Mouse (Mus musculus) intestine, postnatal 0 days (tissue): ENCODE data around the gene Ntn1. TPM values are rescaled to one million over a fixed set of nuclear protein-coding genes. Genes with fewer than 3 reads are reported as not detected.

Experiments
- ATAC-seq: fragments of 200-750 bp; cut with Nextera tagmentation; 2 replicates; pipeline ENCODE4 v1.8.0; 2017; ENCODE audit warnings: mild to moderate bottlenecking, moderate TSS enrichment, moderate library complexity
- H3K27ac ChIP-seq: fragments of 300-500 bp; sonication (generic); 2 replicates; pipeline ENCODE4 v1.5.1; 2014; ENCODE audit warnings: mild to moderate bottlenecking, low read depth, low read length, moderate library complexity
- H3K27me3 ChIP-seq: fragments of 300-500 bp; sonication (generic); replicated peaks from 2 replicates; pipeline ENCODE4 v1.6.1; 2014; ENCODE audit warnings: low read length, mixed read lengths; ENCODE audit not compliant: control insufficient read depth, insufficient read depth
- H3K36me3 ChIP-seq: fragments of 300-500 bp; sonication (generic); 2 replicates; pipeline ENCODE4 v1.6.1; 2014; ENCODE audit warnings: mild to moderate bottlenecking, moderate library complexity; ENCODE audit not compliant: control insufficient read depth, insufficient read depth
- H3K4me1 ChIP-seq: fragments of 300-500 bp; sonication (generic); replicated peaks from 2 replicates; pipeline ENCODE4 v1.6.1; 2014; ENCODE audit warnings: antibody characterized with exemption, low read length, mixed read lengths; ENCODE audit not compliant: control insufficient read depth, insufficient read depth
- H3K4me2 ChIP-seq: fragments of 300-500 bp; sonication (generic); replicated peaks from 2 replicates; pipeline ENCODE4 v1.6.1; 2014; ENCODE audit warnings: low read depth, mild to moderate bottlenecking, moderate library complexity
- H3K4me3 ChIP-seq: fragments of 300-500 bp; sonication (generic); 2 replicates; pipeline ENCODE4 v1.5.1; 2014; ENCODE audit warnings: low read depth, low read length
- H3K9ac ChIP-seq: fragments of 300-500 bp; sonication (generic); 2 replicates; pipeline ENCODE4 v1.6.1; 2014; ENCODE audit warnings: mild to moderate bottlenecking, low read depth, low read length
- H3K9me3 ChIP-seq: fragments of 300-500 bp; sonication (generic); 2 replicates; pipeline ENCODE4 v1.6.1; 2016; ENCODE audit warnings: mixed run types; ENCODE audit not compliant: control insufficient read depth
- CTCF ChIP-seq: sonication (generic); IDR thresholded peaks from 2 replicates; pipeline ENCODE4 v1.5.1; 2016; ENCODE audit warnings: low read depth, mild to moderate bottlenecking, control low read depth, antibody characterized with exemption, moderate library complexity
- WGBS: fragments of 180-500 bp; shearing (Covaris S2); extraction: QIAGEN DNeasy Blood & Tissue Kit; methylation state at CpG from one replicate; pipeline ENCODE4 v1.1.7; 2014; 5-methylcytosine and 5-hydroxymethylcytosine counted together
- polyA plus RNA-seq: library from polyadenylated mRNA; unstranded; fragments of >200 nt; fragmentation: Nextera tagmentation; extraction: Ambion mirVana; gene quantifications from 2 replicates; pipeline ENCODE4 v1.2.1, GENCODE M21; 2015

Ntn1 gene
- polyA plus RNA-seq, 1 experiment from 2014 or later: 8.8 TPM

- Histone ChIP-seq H3K27ac (no peak overlapping the region), H3K27me3 (no peaks in the 10 kb centered on the region), H3K9me3 (no peaks in the 10 kb centered on the region), H3K4me1 (no peaks in the 10 kb centered on the region), H3K4me2 (no peak overlapping the region), H3K9ac (no peak overlapping the region), H3K36me3 (no peaks in the 10 kb centered on the region), H3K4me3 (no peak overlapping the region)
- TF ChIP-seq CTCF: no peak
- 71% methylated on average over 7 of the region's 7 CpGs for WGBS
- no peak for ATAC-seq
Measured at GRCm38 (mm10) chr11:68253531-68253930, 147.1 kb downstream of the Ntn1 start.

- Histone ChIP-seq H3K4me3 (no peak overlapping the region), H3K27me3 (no peaks in the 10 kb centered on the region), H3K4me1 (no peaks in the 10 kb centered on the region), H3K27ac (no peak overlapping the region), H3K9me3 (no peaks in the 10 kb centered on the region), H3K9ac (no peak overlapping the region), H3K4me2 (no peak overlapping the region), H3K36me3 (no peaks in the 10 kb centered on the region)
- no peak for TF ChIP-seq CTCF
- WGBS: 80% methylated on average over 6 of the region's 6 CpGs
- ATAC-seq: no peak
Measured at GRCm38 (mm10) chr11:68250106-68250505, 150.5 kb downstream of the Ntn1 start.

- no peak overlapping the region for H3K9ac ChIP-seq
- no peaks in the 10 kb centered on the region for H3K36me3 ChIP-seq
- H3K9me3 ChIP-seq: no peaks in the 10 kb centered on the region
- no peak overlapping the region for H3K27ac ChIP-seq
- H3K4me1 ChIP-seq: no peaks in the 10 kb centered on the region
- TF ChIP-seq CTCF: no peak
- no peaks in the 10 kb centered on the region for H3K27me3 ChIP-seq
- 55% methylated on average over 6 of the region's 6 CpGs for WGBS
- no peak overlapping the region for H3K4me3 ChIP-seq
- H3K4me2 ChIP-seq: no peak overlapping the region
- no peak for ATAC-seq
Measured at GRCm38 (mm10) chr11:68247897-68248296, 152.7 kb downstream of the Ntn1 start.

- Histone ChIP-seq H3K4me1 (no peaks in the 10 kb centered on the region), H3K27ac (no peak overlapping the region), H3K4me2 (no peak overlapping the region), H3K36me3 (no peaks in the 10 kb centered on the region), H3K9me3 (no peaks in the 10 kb centered on the region), H3K27me3 (no peaks in the 10 kb centered on the region), H3K9ac (no peak overlapping the region), H3K4me3 (no peak overlapping the region)
- ATAC-seq: no peak
- WGBS: 87% methylated on average over 5 of the region's 5 CpGs
- no peak for TF ChIP-seq CTCF
Measured at GRCm38 (mm10) chr11:68244992-68245261, 155.7 kb downstream of the Ntn1 start.

- no peaks in the 10 kb centered on the region for H3K27me3 ChIP-seq
- no peak overlapping the region for H3K9ac ChIP-seq
- no peaks in the 10 kb centered on the region for H3K36me3 ChIP-seq
- H3K27ac ChIP-seq: no peak overlapping the region
- no peak for ATAC-seq
- H3K4me2 ChIP-seq: no peak overlapping the region
- 84% methylated on average over 16 of the region's 16 CpGs for WGBS
- no peaks in the 10 kb centered on the region for H3K9me3 ChIP-seq
- H3K4me1 ChIP-seq: no peaks in the 10 kb centered on the region
- no peak for TF ChIP-seq CTCF
- H3K4me3 ChIP-seq: no peak overlapping the region
Measured at GRCm38 (mm10) chr11:68244254-68244991, 156.2 kb downstream of the Ntn1 start.

GRCm38 (mm10) chr11:68239756-68240155 lies 160.9 kb downstream of the Ntn1 start:
- ATAC-seq: no peak

More at GRCm38 (mm10) chr11:68239756-68240155, 160.9 kb downstream of the Ntn1 start:
- H3K9ac ChIP-seq: no peak overlapping the region
- H3K4me3 ChIP-seq: no peak overlapping the region
- no peaks in the 10 kb centered on the region for H3K9me3 ChIP-seq
- no peaks in the 10 kb centered on the region for H3K4me1 ChIP-seq
- H3K36me3 ChIP-seq: no peaks in the 10 kb centered on the region
- no peak overlapping the region for H3K4me2 ChIP-seq
- H3K27ac ChIP-seq: no peak overlapping the region
- WGBS: 57% methylated on average over 5 of the region's 5 CpGs
- no peak for TF ChIP-seq CTCF
- H3K27me3 ChIP-seq: no peaks in the 10 kb centered on the region
